Mouse (Mus musculus): Measurements from ENCODE around the gene Stat5b. TPM values are rescaled to one million over a fixed set of nuclear protein-coding genes. Genes with fewer than 3 reads are reported as not detected.
A peak's percentile ranks its signal among the peaks of the same experiment; 100 is the strongest.

Stat5b gene
- polyA plus RNA-seq, 1 experiment from 2014 or later: 22.5 TPM

GRCm38 (mm10) chr11:100870256-100870967, 19.9 kb upstream of the Stat5b start:
- Histone ChIP-seq H3K4me1 (ENCODE audit: insufficient read depth, low read length) (no peaks in the 10 kb centered on the region), H3K9ac (replicated peaks; ENCODE audit: low read length) (no peak overlapping the region), H3K4me2 (replicated peaks; ENCODE audit: low read depth, low read length) (no peak overlapping the region), H3K9me3 (ENCODE audit: low read length) (no peaks in the 10 kb centered on the region), H3K27ac (ENCODE audit: low read length) (no peak overlapping the region), H3K4me3 (ENCODE audit: low read length) (no peak overlapping the region), H3K27me3 (ENCODE audit: insufficient read depth, low read length) (no peaks in the 10 kb centered on the region), H3K36me3 (ENCODE audit: insufficient read depth, low read length) (no peaks in the 10 kb centered on the region)
- ATAC-seq (ENCODE audit: low FRiP score, low TSS enrichment): no peak
- WGBS: 81% methylated on average over 10 of the region's 10 CpGs

GRCm38 (mm10) chr11:100865618-100866017, 15.1 kb upstream of the Stat5b start:
- ATAC-seq (ENCODE audit: low FRiP score, low TSS enrichment): no peak
- 70% methylated on average over 7 of the region's 7 CpGs for WGBS

GRCm38 (mm10) chr11:100863141-100863540, 12.6 kb upstream of the Stat5b start:
- WGBS: 84% methylated on average over 10 of the region's 10 CpGs
- H3K36me3 ChIP-seq (ENCODE audit: insufficient read depth, low read length): no peaks in the 10 kb centered on the region
- no peak overlapping the region for H3K27ac ChIP-seq (ENCODE audit: low read length)
- H3K9me3 ChIP-seq (ENCODE audit: low read length): no peaks in the 10 kb centered on the region
- H3K4me2 ChIP-seq (replicated peaks; ENCODE audit: low read depth, low read length): no peak overlapping the region
- peaks cover 9% of the 10 kb centered on the region; the same call in 1 of the 2 replicates for H3K4me1 ChIP-seq (ENCODE audit: insufficient read depth, low read length)
- ATAC-seq (ENCODE audit: low FRiP score, low TSS enrichment): no peak
- no peak overlapping the region for H3K4me3 ChIP-seq (ENCODE audit: low read length)
- H3K9ac ChIP-seq (replicated peaks; ENCODE audit: low read length): no peak overlapping the region
- H3K27me3 ChIP-seq (ENCODE audit: insufficient read depth, low read length): peaks cover 9% of the 10 kb centered on the region

More at GRCm38 (mm10) chr11:100865618-100866017, 15.1 kb upstream of the Stat5b start:
- no peak overlapping the region for H3K4me3 ChIP-seq (ENCODE audit: low read length)
- H3K27ac ChIP-seq (ENCODE audit: low read length): no peak overlapping the region
- peaks cover 2% of the 10 kb centered on the region; the same call in 1 of the 2 replicates for H3K4me1 ChIP-seq (ENCODE audit: insufficient read depth, low read length)
- H3K27me3 ChIP-seq (ENCODE audit: insufficient read depth, low read length): peaks cover 6% of the 10 kb centered on the region; the same call in 1 of the 2 replicates
- no peak overlapping the region for H3K4me2 ChIP-seq (replicated peaks; ENCODE audit: low read depth, low read length)
- no peaks in the 10 kb centered on the region for H3K36me3 ChIP-seq (ENCODE audit: insufficient read depth, low read length)
- H3K9ac ChIP-seq (replicated peaks; ENCODE audit: low read length): no peak overlapping the region
- no peaks in the 10 kb centered on the region for H3K9me3 ChIP-seq (ENCODE audit: low read length)

GRCm38 (mm10) chr11:100861836-100862235, 11.3 kb upstream of the Stat5b start:
- peaks cover 9% of the 10 kb centered on the region for H3K27me3 ChIP-seq (ENCODE audit: insufficient read depth, low read length)
- H3K27ac ChIP-seq (ENCODE audit: low read length): no peak overlapping the region
- H3K36me3 ChIP-seq (ENCODE audit: insufficient read depth, low read length): no peaks in the 10 kb centered on the region
- H3K4me1 ChIP-seq (ENCODE audit: insufficient read depth, low read length): peaks cover 9% of the 10 kb centered on the region; the same call in 1 of the 2 replicates
- WGBS: 40% methylated on average over 3 of the region's 3 CpGs
- H3K4me3 ChIP-seq (ENCODE audit: low read length): no peak overlapping the region
- ATAC-seq (ENCODE audit: low FRiP score, low TSS enrichment): no peak
- no peak overlapping the region for H3K4me2 ChIP-seq (replicated peaks; ENCODE audit: low read depth, low read length)
- no peak overlapping the region for H3K9ac ChIP-seq (replicated peaks; ENCODE audit: low read length)
- H3K9me3 ChIP-seq (ENCODE audit: low read length): no peaks in the 10 kb centered on the region

GRCm38 (mm10) chr11:100861335-100861734, 10.8 kb upstream of the Stat5b start:
- H3K27me3 ChIP-seq (ENCODE audit: insufficient read depth, low read length): peaks cover 9% of the 10 kb centered on the region
- no peak overlapping the region for H3K27ac ChIP-seq (ENCODE audit: low read length)
- H3K9me3 ChIP-seq (ENCODE audit: low read length): no peaks in the 10 kb centered on the region
- no peak for ATAC-seq (ENCODE audit: low FRiP score, low TSS enrichment)
- H3K4me2 ChIP-seq (replicated peaks; ENCODE audit: low read depth, low read length): no peak overlapping the region
- H3K9ac ChIP-seq (replicated peaks; ENCODE audit: low read length): no peak overlapping the region
- no peaks in the 10 kb centered on the region for H3K36me3 ChIP-seq (ENCODE audit: insufficient read depth, low read length)
- no peak overlapping the region for H3K4me3 ChIP-seq (ENCODE audit: low read length)
- H3K4me1 ChIP-seq (ENCODE audit: insufficient read depth, low read length): peaks cover 9% of the 10 kb centered on the region; the same call in 1 of the 2 replicates
- 89% methylated on average over 7 of the region's 7 CpGs for WGBS

- WGBS: 2% methylated on average over 53 of the region's 55 CpGs
- Histone ChIP-seq H3K9me3 (ENCODE audit: low read length) (no peaks in the 10 kb centered on the region), H3K4me3 (ENCODE audit: low read length) (peak overlapping the region; percentile 59), H3K27me3 (ENCODE audit: insufficient read depth, low read length) (peaks cover 9% of the 10 kb centered on the region), H3K9ac (replicated peaks; ENCODE audit: low read length) (peak overlapping the region; percentile 70), H3K4me1 (ENCODE audit: insufficient read depth, low read length) (peaks cover 9% of the 10 kb centered on the region; the same call in 1 of the 2 replicates), H3K36me3 (ENCODE audit: insufficient read depth, low read length) (no peaks in the 10 kb centered on the region), H3K4me2 (replicated peaks; ENCODE audit: low read depth, low read length) (peak overlapping the region; percentile 77), H3K27ac (ENCODE audit: low read length) (no peak overlapping the region)
- peak; percentile 94 for ATAC-seq (ENCODE audit: low FRiP score, low TSS enrichment)
Measured at GRCm38 (mm10) chr11:100860198-100861048, 9.9 kb upstream of the Stat5b start.

GRCm38 (mm10) chr11:100859579-100860075, 9.1 kb upstream of the Stat5b start:
- ATAC-seq (ENCODE audit: low FRiP score, low TSS enrichment): no peak
- Histone ChIP-seq H3K9ac (replicated peaks; ENCODE audit: low read length) (peak overlapping the region; percentile 70), H3K36me3 (ENCODE audit: insufficient read depth, low read length) (no peaks in the 10 kb centered on the region), H3K27me3 (ENCODE audit: insufficient read depth, low read length) (peaks cover 9% of the 10 kb centered on the region), H3K4me2 (replicated peaks; ENCODE audit: low read depth, low read length) (peak overlapping the region; percentile 77), H3K4me3 (ENCODE audit: low read length) (peak overlapping the region; percentile 59), H3K9me3 (ENCODE audit: low read length) (no peaks in the 10 kb centered on the region), H3K27ac (ENCODE audit: low read length) (no peak overlapping the region), H3K4me1 (ENCODE audit: insufficient read depth, low read length) (peaks cover 9% of the 10 kb centered on the region; the same call in 1 of the 2 replicates)
- 51% methylated on average over 6 of the region's 6 CpGs for WGBS

- ATAC-seq (ENCODE audit: low FRiP score, low TSS enrichment): no peak
- Histone ChIP-seq H3K4me1 (ENCODE audit: insufficient read depth, low read length) (peaks cover 9% of the 10 kb centered on the region; the same call in 1 of the 2 replicates), H3K27ac (ENCODE audit: low read length) (no peak within 1 kb of the TSS), H3K4me2 (replicated peaks; ENCODE audit: low read depth, low read length) (peak within 1 kb of the TSS; percentile 77), H3K27me3 (ENCODE audit: insufficient read depth, low read length) (peaks cover 11% of the 10 kb centered on the region), H3K4me3 (ENCODE audit: low read length) (peak within 1 kb of the TSS; percentile 59), H3K9me3 (ENCODE audit: low read length) (no peaks in the 10 kb centered on the region), H3K9ac (replicated peaks; ENCODE audit: low read length) (peak within 1 kb of the TSS; percentile 70), H3K36me3 (ENCODE audit: insufficient read depth, low read length) (no peaks in the 10 kb centered on the region)
- 63% methylated on average over 9 of the region's 9 CpGs for WGBS
Measured at GRCm38 (mm10) chr11:100858935-100859578, 8.5 kb upstream of the Stat5b start, which contains the start of gene Stat5a. Gene Stat5a, plus strand, starts transcription at chr11:100859351.

- no peak for ATAC-seq (ENCODE audit: low FRiP score, low TSS enrichment)
- Histone ChIP-seq H3K9me3 (ENCODE audit: low read length) (no peaks in the 10 kb centered on the region), H3K4me1 (ENCODE audit: insufficient read depth, low read length) (peaks cover 9% of the 10 kb centered on the region; the same call in 1 of the 2 replicates), H3K27me3 (ENCODE audit: insufficient read depth, low read length) (peaks cover 11% of the 10 kb centered on the region), H3K27ac (ENCODE audit: low read length) (no peak overlapping the region), H3K4me2 (replicated peaks; ENCODE audit: low read depth, low read length) (no peak overlapping the region), H3K36me3 (ENCODE audit: insufficient read depth, low read length) (no peaks in the 10 kb centered on the region), H3K4me3 (ENCODE audit: low read length) (no peak overlapping the region), H3K9ac (replicated peaks; ENCODE audit: low read length) (no peak overlapping the region)
- 73% methylated on average over 6 of the region's 6 CpGs for WGBS
Measured at GRCm38 (mm10) chr11:100857960-100858359, 7.4 kb upstream of the Stat5b start.
